Mouse (Mus musculus): ENCODE results near the gene B230219D22Rik. TPM values are rescaled to one million over a fixed set of nuclear protein-coding genes. Genes with fewer than 3 reads are reported as not detected.
A peak's percentile ranks its signal among the peaks of the same experiment; 100 is the strongest.
"Not testable (repeated sequence)": the region's sequence is repeated elsewhere in the genome, so short reads cannot be mapped to it uniquely, and the experiment has no call there.

Gene B230219D22Rik
- 10 to 100 TPM; 61.0 to 66.0 TPM for total RNA-seq (2021)

- intact Hi-C loops (cut with DNase I), result loop anchor here (5.0 kb wide), 1 partner anchor 35 kb away; the partner anchor contains the start of gene Pcbd2
Observed at GRCm38 (mm10) chr13:55692535-55693242, at the start of gene B230219D22Rik. B230219D22Rik (plus strand) TSS chr13:55693124.

GRCm38 (mm10) chr13:55644525-55644924 is 48.4 kb upstream of the B230219D22Rik start:
- intact Hi-C loops (cut with DNase I), result no loop called here
- peak in 1 of 2 experiments; percentile 12 for DNase-seq

More at GRCm38 (mm10) chr13:55692535-55693242, at the start of gene B230219D22Rik:
- peak; percentile 93 for DNase-seq

DNA sequence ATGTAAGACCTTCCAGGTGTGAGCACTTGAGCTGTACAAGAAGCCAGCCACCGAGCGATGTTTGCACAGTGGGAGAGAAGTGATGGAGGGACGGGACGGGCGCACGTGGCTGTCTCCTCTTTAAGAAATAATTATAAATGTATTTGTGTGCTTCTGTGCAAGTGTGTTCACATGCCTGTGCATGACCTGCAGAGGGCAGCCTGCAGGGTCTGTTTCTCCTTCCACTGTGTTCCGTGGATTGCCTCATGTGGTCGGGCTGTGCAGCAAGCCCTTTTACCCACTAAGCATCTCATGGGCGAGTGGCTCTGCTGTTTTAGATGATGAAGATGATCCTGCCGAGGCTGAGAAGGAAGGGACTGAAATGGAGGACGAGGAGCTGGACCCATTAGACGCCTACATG is 42.8 kb upstream of the B230219D22Rik start:
- intact Hi-C loops (cut with DNase I), result no loop called here
- no peak for DNase-seq

GRCm38 (mm10) chr13:55650980-55651379 is 41.9 kb upstream of the B230219D22Rik start:
- DNase-seq, result no peak
- intact Hi-C loops (cut with DNase I), result no loop called here

GRCm38 (mm10) chr13:55668550-55668949 is 24.4 kb upstream of the B230219D22Rik start:
- intact Hi-C loops (cut with DNase I), result loop anchor here (2.0 kb wide), 1 partner anchor 60 kb away; no protein-coding TSS in a partner anchor
- DNase-seq, result peak; percentile 24 to 42

GRCm38 (mm10) chr13:55672711-55673110 is 20.2 kb upstream of the B230219D22Rik start:
- DNase-seq, result no peak
- intact Hi-C loops (cut with DNase I), result no loop called here

- intact Hi-C loops (cut with DNase I), result no loop called here
Observed at GRCm38 (mm10) chr13:55677364-55677763, 15.6 kb upstream of the B230219D22Rik start.

DNA sequence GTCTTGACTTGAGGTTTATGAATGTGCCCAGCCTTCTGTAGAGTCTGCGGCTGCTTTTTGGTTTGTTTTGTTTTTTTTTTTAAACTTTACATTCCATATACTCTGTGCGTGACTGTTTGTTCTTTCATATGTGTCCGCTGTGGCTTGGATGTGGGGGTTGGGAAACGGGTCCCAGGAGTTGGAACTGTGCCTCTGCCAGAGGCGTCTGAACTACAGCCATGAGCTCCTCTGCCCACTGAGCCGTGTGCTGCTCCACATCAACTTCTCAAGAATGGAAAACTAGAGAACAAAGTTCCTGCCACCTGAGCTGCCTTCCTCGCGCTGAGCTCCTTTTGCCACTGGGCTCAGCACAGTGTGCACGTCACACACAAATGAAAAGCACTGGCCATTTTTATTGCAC is 10.7 kb upstream of the B230219D22Rik start:
- intact Hi-C loops (cut with DNase I), result no loop called here
- no peak for DNase-seq

More at GRCm38 (mm10) chr13:55677364-55677763, 15.6 kb upstream of the B230219D22Rik start:
- DNase-seq, result no peak

- no peak for DNase-seq
- intact Hi-C loops (cut with DNase I), result no loop called here
Observed at GRCm38 (mm10) chr13:55683581-55683980, 9.3 kb upstream of the B230219D22Rik start.

GRCm38 (mm10) chr13:55686107-55686633 is 6.8 kb upstream of the B230219D22Rik start:
- DNase-seq, result no peak
- intact Hi-C loops (cut with DNase I), result no loop called here

DNA sequence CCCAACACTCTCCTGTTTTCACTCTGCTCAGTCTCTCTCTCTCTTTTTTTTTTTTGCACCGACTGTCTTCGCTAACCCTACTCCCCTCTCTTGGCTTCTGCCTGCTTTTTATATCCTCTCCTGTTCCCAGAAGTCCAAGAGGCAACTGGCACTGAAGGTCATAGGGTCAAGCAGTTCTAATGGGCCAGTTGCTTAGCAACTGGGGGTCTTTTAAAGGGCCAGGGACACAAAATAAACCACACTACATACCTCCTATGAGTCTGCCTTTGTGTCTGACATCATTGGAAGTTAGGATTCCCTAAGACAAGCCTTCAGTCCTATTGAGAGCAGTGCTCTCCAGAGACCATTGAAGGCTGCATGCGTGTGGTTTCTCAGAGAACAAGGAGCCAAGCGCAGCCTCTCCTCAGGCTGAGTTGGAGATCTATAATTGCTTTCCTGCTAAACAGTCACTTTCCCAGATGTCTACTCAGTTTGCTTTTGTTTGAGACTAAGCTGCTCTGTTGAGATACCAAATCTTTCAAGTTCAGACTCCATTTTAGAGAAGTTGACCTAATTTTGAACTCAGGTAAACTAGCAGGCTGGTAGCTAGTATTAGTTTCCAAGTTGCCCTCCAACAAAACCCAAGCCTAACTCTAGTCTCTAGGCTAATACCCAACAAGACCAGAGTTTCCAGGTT is 4.9 kb upstream of the B230219D22Rik start:
- DNase-seq, result no peak
- intact Hi-C loops (cut with DNase I), result no loop called here

- DNase-seq, result no peak
- intact Hi-C loops (cut with DNase I), result loop anchor here (5.0 kb wide), 1 partner anchor 34 kb away; the partner anchor contains the start of gene Pcbd2
Observed at GRCm38 (mm10) chr13:55693243-55693721, 358 bp downstream of the B230219D22Rik start.

DNA sequence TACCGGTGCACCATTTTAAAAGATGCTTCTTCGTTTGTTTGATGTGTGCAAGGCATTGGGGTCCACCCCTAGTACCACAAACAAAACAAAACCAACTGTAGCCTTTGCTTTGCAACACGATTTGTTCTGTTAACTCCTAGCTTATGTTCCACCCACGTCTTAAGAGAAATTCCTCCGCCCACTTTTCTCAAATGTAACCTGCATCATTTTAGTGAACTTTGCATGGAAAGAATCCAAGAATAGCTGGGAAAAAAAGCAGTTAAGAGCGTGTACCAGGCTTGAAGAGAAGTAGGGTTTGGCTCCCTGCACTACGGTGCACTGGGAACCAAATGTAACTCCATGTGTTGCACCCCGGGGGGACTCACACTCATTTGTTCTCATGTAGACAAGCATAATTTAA is 1.2 kb downstream of the B230219D22Rik start:
- DNase-seq, result no peak
- intact Hi-C loops (cut with DNase I), result loop anchor here (5.0 kb wide), 1 partner anchor 33 kb away; the partner anchor contains the start of gene Pcbd2

- intact Hi-C loops (cut with DNase I); DNase-seq: not testable (repeated sequence)
Observed at GRCm38 (mm10) chr13:55695989-55696388, 3.1 kb downstream of the B230219D22Rik start.

DNA sequence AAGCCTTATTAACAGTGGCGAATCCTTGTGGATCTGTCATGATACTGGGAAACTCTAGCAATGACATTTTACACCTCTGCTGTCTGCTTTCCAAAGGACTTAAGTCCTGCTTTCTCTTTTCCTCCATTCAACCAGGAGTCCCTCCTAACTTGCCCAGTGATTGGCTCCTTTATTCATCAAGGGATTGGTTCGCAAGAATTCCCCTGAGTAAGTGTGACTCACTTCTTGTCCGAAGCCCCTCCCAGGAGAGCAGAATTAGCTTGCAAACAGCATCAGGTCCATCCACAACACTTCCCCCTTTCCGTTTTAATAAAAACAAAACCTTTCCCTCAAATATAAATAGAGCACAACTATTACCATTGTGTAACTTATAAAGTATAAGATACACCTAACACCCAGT is 11.4 kb downstream of the B230219D22Rik start:
- DNase-seq, result no peak
- intact Hi-C loops (cut with DNase I), result no loop called here

DNA sequence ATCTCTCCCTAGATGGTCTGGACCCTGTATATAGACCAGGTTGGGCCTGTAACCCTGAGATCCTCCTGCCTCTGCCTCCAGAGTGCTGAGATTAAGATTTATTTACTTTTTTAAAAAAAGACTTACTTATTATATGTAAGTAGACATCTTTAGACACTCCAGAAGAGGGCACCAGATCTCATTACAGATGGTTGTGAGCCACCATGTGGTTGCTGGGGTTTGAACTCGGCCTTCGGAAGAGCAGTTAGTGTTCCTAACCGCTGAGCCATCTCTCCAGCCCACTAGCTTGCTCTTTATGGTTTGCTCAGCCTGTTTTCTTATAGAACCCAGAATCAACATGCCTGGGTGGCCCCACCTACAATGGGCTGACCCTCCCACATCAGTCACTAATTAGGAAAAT is 19.9 kb downstream of the B230219D22Rik start:
- DNase-seq, result no peak
- intact Hi-C loops (cut with DNase I), result no loop called here

- intact Hi-C loops (cut with DNase I), result no loop called here
- DNase-seq, result peak; percentile 92 to 94
Observed at GRCm38 (mm10) chr13:55714501-55715166, 21.7 kb downstream of the B230219D22Rik start, which contains the start of gene Txndc15. Txndc15 (plus strand) TSS chr13:55714650.

GRCm38 (mm10) chr13:55715167-55715512 is 22.2 kb downstream of the B230219D22Rik start:
- intact Hi-C loops (cut with DNase I), result no loop called here
- DNase-seq, result no peak

DNA sequence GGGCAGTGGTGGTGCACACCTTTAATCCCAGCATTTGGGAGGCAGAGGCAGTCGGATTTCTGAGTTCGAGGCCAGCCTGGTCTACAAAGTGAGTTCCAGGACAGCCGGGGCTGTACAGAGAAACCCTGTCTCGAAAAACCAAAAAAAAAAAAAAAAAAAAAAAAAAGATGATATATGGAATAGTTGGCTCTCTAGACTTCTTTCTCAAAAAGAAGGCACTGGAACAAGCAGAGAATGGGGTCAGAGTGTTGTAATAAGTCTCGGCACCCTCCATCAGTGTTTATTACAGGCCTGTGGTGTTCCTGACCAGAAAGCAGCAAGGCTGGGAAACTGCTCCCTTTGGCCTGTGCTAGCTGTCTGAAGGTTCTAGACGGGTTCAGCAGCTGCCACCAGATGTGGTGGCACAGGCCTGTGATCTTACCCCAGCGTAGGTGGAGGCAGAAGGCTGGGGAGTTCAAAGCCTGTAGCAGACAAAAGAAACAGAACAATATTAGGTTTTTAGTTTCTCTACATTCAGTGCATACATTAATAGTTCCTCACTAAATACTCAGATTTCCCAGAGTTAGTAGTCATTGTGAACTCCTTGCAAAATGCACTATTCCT is 23.1 kb downstream of the B230219D22Rik start:
- no peak for DNase-seq
- intact Hi-C loops (cut with DNase I), result no loop called here

GRCm38 (mm10) chr13:55721516-55721915 is 28.6 kb downstream of the B230219D22Rik start:
- DNase-seq, result no peak
- intact Hi-C loops (cut with DNase I), result loop anchor here (10.0 kb wide), 1 partner anchor 243 kb away; no protein-coding TSS in a partner anchor
